Mouse (Mus musculus) adrenal gland, postnatal 14 days (tissue): ENCODE results near the gene Asz1. TPM values are rescaled to one million over a fixed set of nuclear protein-coding genes. Genes with fewer than 3 reads are reported as not detected.

ENCODE experiments used
- DNase-seq: peaks from one replicate; pipeline ENCODE4 v3.0.0; 2021; ENCODE audit warnings: mixed read lengths
- total RNA-seq: library from RNA; stranded (reverse); gene quantifications from 2 replicates; pipeline ENCODE4 v1.2.3, GENCODE M21; 2021

Asz1 gene
- total RNA-seq, 1 experiment from 2014 or later, result not detected

DNA sequence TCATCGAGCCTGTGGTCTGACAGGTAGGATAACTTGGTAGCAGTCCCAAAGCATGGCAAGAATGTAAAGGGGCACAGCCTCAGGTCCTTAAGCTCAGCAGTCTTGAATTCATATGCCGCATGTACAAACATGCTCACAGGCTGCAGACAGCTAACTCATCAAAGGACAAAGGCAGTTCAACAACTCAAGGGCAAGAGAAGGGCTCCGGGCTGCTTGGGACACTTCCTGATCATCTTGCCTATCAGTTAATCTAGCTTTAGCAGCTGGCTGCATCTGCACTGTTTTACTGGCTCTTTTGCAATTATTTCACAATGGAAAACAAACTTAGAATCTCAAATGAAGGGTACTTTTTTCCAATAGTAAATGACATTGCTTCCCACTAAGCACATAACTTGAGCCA, 101.5 kb downstream of the Asz1 start:
- no peak for DNase-seq

- DNase-seq, result no peak
Observed at GRCm38 (mm10) chr6:18002065-18002464, 106.8 kb downstream of the Asz1 start.

Other genes with a start within 250 kb of the Asz1 start
- gene Wnt2, start 78.5 kb downstream of the Asz1 start, total RNA-seq, result 0.68 and 0.82 TPM in 2 replicates
- 0.15 and 0.23 TPM in 2 replicates for gene Cftr, start 61.6 kb upstream of the Asz1 start, total RNA-seq